Mouse (Mus musculus) spleen, adult 12 weeks (tissue): ENCODE data around the gene Helz.
"Not testable (repeated sequence)": the region's sequence is repeated elsewhere in the genome, so short reads cannot be mapped to it uniquely, and the experiment has no call there.

Experiments used
- DNase-seq: peaks from one replicate; pipeline ENCODE4 v3.0.0; 2022; ENCODE audit warnings: low spot score

Helz gene

DNA sequence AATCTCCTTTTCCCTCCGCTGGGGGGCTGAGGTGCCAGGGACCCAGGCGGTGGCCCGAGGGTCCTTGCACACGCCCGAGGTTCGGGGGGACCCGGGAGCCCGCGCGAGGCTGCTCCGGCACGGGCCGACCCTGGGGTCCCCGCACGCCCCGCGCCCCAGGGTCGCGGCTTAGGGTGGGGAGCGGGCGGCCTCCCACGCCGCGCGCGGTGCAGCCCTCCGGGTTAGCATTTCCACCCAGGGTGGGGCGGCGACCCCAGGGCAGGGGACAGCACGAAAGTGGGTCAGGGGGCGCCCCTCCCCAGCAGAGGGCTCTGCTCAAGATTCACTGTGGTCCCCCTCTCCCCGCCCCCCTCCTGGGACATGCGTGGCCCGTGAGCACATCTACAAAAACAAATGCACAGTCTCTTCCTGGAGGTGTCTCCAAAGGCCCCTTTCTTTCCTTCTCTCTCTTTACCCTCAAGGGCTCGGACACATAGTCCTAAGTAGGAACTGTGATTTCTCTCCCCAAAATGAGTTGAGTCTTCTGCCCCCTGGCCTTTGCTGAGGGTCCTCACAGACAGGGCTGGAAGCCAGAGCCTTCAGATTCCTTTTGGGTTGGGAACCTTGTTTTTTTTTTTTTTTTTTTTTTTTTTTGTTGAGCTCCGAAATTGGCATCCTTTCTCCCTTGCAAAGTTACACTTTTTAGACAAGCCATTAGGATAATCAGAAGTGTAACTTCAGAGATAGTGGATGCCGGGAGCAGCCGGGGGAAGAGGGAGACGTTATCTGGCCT is 660 bp downstream of the Helz start:
- DNase-seq = no peak

DNA sequence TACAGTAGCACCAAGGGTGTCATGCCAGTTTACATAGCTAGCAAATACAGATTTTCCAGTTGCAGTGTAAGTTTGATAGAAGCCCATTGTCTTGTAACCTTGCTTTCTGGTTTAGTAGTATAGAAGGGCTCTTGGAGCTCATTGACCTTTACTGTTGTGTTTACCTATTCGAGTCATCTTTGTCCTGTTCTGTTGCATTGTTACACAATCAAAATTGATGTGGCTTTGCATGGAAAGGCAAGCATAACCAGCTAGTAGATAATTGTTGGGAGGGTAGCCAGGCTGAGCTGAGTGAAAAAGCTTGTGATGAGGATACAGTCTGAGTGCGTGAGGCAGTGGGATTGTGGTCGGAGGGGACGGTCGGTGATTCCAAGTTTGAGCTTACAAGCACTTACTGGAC is 12.1 kb downstream of the Helz start:
- DNase-seq = no peak

DNA sequence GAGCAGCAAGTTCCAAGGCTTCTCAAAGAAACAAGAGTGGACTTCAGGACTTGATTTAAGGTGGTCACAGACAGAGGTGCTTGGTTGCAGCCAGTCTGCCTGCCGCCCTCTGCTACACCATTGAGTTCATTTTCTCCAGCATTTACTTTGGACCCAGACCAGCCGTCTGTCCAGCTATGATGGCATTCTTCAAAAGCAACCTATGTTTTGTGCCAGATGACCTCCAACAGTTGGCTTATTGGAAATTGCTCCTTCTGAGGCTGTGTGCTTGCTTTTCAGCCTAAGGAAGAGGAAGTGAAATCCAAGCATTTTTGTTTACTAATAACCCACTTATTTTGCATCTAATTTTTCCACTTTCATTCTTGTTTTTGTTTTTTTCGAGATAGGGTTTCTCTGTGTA is 19.7 kb downstream of the Helz start:
- DNase-seq = no peak

DNA sequence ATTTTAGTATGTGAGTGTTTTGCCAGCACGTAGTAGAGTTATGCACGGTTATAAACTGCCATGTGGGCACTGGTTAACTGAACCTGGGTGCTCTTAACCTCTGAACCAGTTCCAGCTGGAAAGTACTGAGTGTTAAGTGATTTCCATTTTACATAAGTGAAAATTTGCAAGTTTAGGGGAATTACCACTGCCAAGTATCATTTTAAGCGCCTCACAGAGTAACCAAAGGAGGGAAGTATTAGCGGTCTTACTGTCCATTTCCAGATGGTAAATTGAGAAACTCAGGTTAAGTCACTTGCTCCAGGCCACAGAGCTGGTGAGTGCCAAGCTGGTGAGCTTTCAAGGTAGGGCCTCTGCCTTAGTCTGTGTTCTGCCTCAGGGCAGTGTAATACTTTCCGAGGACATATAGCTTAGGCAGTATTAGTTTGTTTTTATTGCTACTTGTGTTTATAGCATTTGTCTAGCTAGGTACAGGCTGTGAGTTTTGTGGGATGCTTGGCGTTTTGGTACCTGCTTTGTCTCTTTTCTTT is 20.8 kb downstream of the Helz start:
- no peak for DNase-seq

DNA sequence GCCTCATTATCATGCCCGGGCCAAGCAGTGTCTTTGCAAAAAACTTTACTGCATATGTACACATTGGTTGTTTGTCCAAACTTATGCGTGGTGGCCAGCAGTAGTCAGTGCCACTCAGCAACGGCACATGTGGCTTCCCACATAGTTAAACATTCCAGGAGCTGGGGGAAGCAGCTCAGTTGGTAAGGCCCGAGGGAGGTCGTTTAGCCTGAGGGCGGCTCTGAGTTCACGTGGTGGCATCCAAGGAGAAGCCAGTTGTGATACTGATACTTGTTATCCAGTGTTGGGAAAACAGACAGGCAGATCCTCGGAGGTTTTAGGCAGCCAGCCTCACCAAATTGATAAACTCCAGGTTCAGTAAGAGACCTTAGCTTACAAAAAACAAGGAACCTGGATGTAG is 23.2 kb downstream of the Helz start:
- not testable (repeated sequence) for DNase-seq

DNA sequence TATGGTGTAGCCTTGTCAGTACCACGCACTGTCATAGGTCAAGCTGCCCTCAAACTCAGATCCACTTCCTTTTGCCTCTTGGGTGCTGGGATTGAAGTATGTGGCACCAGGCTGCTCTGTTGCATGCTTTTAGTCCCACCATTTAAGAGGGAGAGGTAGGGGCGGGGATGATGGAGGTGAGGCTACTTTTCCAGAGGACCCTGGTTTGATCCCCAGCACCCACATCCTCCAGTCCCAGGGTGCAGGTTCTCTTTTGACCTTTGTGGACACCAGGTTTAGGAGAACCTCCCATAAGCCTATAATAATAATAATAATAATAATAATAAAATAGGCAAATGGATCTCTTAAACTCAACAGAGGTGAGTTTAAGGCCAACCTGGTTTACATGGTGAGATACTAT is 23.6 kb downstream of the Helz start:
- DNase-seq = no peak

DNA sequence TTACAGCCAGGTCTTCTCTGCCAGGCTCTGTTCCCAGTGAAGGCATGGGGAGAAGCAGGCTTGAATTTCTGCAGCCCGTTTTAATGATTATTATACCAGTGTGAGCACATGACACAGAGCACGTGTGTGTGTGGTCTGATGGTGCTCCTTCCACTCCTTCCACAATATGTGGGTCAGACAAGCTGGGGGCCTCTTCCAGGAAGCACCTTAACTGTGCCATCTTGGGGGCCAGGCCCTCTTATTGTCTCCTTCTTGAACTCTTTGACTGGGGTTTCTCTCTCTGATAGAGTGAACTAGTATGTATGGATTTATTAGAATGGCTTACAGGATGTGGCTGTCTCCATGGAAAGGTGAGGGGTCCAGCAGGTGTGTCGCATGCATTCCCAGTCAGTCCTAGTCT is 24.8 kb downstream of the Helz start:
- no peak for DNase-seq

DNA sequence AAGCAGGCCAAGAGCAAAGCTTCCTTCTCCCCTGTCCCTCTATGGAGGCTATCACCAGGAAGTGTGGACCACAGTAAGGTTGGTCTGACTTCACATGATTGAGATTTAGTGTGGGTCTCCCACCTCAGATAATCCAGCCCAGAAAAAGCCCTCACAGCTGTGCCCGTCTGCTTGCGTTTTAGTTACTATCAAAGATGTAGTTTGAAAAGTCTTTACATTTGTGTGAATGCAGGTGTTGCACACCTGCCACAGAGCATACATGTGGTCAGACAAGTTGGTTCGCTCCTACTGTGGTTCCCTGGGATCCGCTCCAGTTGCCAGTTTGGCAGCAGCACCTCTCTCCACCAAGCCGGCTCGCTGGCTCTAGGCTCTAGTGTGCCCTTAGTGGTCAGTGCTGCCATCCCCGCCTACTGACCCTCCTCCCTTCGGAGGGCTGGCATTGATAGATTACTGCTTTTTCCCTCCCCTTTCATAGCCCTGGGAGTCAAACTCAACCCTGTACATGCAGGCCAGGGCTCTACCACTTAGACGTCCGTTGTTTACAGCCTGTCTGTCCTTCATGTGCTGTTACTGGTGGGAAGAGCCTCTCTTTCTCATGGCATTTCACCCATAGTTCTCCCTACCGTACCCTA is 25.4 kb downstream of the Helz start:
- DNase-seq = no peak

DNA sequence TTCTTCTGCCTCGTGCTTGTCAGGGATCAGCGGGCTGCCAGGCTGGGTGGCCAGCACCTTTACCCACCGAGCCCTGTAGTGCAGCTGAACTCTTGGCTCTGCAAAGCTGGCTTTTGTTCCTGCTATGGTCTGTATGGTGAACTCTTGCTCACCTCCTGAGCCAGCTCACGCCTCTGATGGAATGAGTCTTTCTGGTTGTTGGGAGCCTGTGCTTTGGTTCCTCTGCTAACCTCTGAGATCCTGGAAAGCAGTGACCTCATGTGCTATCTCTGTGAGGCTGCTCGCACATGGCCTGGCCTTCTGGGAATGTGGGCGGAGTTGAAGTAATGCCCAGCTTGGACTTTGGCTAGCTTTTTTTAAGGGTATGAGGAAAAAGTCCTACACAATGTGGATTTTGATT is 26.1 kb downstream of the Helz start:
- no peak for DNase-seq

DNA sequence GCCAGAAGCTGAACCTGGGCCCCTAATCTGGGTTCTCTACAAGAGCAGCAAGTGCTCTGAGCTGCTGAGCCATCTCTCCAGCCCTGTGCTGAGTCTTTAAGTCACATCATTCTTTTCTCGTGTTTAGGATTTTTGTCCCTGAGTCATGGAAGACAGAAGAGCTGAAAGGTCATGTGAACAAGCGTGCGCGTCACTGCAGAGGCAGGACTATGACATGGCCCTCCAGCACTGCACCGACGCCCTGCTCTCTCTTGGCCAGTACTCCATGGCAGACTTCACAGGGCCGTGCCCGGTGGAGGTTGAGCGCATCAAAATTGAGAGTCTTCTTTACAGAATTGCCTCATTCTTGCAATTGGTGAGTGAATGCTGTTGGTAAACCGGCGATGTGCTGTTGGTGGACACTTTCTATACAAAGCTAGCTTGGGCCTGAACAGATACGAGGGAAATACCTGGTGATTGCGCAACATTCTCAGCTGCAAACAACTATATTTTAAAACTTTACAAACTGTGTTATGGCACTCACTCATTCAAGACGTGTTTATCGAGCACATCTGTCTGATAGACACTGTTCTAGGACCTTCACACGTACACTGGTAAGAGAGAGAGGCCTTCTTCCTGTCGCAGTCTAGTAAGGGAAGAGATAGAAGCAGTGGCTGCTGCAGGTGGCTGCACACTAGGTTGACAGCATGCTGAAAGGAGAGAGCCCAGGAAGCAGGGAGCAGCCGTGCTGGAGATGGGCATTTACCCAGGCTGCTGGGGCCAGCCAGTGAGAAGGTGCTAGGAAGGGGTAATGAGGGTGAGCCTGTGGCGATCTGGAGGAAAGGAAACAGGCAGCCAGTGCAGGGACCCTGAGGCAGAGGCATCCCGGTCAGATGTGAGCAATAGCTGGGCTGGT is 27.3 kb downstream of the Helz start:
- DNase-seq = no peak

DNA sequence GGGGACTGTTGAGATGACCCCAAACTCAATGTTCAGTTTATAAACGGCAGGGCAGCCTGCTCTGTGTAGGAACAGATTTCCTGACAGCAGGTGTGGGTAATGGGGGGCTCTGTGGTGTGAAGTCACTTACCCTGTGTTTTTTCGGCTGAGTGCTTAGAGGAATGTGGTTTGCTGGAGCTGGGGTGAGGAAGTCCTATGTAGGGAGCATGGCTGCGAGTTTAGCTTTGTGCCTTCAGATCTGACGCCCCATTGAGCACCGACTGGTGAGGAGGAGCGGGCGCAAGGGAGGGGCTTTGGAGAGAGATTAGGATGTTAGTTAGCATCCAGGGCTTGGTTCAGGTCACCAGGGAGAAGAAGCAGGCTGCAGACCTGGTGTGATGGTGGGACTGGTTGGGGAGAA is 28.5 kb downstream of the Helz start:
- no peak for DNase-seq

DNA sequence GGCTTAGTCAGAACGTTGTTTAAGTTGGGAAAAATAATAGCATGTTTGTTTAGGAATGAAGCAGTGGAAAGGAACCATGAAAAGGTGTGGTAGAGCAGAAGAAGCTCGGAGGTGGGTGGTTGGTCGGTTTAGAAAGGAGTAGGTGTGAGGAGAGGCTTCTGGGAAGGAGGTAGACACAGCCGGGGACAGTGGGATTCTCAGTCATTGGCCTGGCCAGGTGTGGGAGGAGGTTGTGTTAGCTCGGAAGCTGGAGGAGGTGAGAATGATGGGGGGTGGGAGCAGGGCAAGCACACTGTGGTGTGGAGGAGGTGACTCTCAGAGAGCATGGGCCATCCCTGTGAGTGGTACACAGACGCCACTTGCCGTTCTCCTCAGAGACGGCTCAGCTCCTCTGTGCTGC is 29.7 kb downstream of the Helz start:
- DNase-seq = no peak

DNA sequence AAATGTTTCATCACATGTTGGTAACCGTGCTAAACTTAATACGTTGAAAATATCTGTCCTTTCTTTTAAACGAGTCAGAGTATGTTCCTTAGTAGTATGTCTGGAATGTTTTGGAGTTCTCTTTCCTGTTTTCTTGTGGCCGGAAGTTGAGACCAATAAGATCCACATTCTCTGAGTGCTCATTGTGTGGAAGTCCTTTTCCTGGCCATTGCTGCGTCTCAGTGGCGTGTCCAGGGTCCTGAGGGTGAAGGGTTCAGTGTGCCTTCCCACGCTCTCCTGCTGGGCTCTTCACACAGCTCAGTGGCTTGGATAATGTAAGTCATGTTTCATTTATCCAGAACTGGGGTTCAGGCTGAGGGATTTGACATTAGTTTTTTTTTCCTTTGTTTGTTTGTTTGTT is 30.5 kb downstream of the Helz start:
- no peak for DNase-seq

DNA sequence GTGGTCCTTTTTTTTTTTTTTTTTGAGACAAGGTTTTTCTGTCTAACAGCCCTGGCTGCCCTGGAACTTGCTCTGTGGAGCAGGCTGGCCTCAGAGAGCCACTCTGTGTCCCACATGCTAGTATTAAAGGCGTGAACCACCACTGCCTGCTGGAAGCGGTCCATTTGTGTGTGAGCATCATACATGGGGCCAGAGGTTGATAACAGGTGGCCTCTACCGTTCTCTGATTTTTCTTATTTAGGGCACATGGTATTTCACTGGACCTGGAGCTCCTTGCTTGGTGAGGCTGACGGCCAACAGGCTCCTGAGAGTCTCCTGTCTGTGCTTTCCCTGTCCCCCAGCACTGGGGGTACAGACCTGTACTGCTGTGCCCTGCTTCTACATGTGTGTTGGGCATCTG is 33.1 kb downstream of the Helz start:
- no peak for DNase-seq

DNA sequence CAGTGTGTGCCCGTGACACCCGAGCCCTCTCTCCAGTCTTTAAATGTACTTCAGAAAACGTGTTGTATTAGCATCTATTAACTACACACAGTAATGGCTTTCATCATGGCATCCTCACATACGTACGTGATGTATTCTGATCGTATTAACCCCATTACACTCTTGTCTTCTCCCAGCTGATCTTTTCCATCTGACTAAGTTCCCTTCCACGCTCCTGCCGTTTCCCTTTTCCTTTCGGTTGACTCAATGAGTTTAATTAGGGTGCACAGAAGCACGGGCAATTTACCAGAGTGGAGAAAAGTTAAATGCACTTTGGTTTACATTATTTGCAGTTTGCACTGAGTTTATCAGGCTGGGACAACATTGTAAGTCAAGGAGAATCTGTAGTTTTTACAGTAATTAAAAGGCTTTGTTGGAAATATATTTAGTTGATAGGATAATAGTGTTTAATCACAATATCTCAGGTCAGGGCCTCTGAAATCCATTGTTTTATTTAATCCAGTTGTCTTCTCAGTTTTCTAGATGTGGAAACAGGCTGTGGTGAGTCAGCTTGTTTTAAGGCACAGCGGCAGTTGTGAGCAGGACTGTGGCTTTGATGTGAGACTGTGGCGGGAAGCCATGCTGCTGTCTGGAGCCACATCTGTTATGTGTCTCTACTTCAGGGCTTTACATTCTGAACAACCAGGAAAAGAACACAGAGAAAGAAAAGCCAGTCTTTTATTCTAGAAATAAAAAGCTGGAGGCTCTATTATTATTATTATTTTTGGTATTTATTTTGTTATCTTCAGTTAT is 37.1 kb downstream of the Helz start:
- DNase-seq = no peak

DNA sequence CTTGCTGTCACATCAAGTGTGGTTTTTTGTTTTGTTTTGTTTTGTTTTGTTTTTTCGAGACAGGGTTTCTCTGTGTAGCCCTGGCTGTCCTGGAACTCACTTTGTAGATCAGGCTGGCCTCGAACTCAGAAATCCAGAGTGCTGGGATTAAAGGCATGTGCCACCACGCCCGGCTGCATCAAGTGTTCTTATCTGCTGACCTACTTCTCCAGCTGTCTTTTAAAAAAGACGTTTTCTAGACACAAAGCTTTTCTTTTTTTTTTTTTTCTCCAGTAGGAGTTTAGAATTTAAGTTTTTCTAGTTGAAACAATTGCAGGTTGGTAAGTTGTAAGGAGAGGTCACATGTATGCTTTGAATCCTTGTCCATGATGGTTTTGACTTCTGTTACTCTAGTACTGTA is 38.4 kb downstream of the Helz start:
- not testable (repeated sequence) for DNase-seq

DNA sequence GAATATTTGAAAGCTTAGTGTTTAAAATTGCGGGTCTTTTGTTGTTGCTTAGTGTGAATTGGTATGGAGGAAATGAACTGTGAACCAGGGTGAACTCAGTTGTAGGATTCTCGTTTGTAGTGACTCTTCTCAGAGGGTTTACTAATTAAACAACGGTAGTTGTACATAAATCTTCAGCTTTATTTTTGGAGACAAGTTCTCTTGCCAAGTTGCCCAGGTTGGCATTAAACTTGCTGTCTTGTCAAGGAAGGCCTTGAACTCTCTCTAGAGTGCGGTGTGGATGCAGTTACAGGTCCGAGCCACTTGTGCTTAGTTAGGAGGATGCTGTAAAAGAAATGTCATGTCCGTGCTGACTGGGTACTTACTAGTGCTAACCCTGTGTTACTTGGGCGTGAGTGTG is 39.4 kb downstream of the Helz start:
- DNase-seq = no peak

DNA sequence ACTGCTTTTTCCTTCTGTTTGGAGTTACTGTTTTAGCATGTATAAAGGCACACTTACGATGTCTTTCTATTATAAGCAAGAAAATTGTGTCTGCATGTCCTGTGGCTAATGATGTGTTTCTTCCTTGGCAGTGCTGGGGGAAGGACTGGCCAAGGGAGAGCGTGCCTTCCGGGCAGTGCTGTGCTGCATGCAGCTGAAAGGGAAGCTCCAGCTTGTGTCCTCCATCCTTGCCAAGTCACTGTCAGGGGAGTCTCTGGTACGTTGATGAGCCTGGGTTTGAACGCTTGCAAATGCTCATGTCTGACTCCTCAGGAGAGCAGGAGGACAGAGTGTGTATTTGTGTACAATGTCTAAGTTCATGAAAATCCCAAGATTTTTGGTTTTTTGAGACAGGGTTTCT is 44.8 kb downstream of the Helz start:
- no peak for DNase-seq

DNA sequence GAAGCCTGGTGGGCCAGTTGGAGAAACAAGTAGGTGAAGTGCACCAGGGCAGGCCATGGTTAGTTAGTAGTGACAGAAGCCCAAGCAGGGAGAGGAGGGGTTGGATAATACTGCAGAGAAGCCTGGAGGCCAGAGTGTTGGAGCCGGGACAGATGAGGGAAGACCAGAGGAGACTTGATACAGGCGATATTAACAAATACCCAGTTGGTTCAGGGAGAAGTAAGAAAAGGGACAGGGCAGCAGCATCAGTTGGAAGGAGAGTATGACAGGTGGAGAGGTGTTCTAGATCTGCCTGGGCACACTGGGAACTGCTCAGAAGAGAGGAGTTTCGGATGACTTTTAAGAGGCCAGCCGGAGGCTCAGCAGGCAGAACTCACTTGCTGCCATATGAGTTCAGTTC is 49.7 kb downstream of the Helz start:
- DNase-seq = no peak

DNA sequence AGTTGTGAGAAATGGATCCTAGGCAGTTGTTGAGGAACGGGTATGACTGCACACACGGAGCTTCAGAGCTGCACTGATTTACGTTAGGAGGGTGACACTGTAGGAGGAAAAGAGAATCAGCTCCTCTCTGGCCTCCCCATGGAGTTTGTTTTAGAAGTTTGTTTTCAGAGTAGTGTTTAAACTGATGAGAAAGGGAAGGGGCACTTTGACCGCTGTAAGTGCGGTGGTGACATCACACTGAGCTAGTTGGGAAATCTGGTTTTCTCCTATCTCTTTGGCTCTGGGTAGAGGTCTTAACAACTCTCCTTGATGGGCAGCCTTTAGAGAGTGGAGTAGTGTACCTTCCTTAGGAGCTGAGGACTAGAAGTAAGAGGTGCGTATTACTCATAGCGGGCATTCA is 58.0 kb downstream of the Helz start:
- DNase-seq = no peak

DNA sequence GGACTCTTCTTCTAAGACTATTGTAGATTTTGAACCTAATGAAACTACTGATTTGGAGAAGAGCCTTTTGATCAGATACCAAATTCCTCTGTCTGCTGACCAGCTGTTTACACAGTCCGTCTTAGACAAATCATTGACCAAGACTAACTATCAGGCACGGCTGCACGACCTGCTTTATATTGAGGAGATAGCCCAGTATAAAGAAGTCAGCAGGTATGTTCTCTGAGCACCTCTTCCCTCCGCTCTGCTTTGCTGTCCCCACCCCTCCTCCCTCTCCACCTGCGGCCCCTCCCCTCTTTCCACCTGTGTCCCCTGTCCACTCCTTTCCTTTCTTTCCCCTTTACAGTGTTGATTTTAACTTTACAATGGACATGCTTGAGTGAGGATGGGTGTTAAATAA is 66.2 kb downstream of the Helz start:
- DNase-seq = no peak

DNA sequence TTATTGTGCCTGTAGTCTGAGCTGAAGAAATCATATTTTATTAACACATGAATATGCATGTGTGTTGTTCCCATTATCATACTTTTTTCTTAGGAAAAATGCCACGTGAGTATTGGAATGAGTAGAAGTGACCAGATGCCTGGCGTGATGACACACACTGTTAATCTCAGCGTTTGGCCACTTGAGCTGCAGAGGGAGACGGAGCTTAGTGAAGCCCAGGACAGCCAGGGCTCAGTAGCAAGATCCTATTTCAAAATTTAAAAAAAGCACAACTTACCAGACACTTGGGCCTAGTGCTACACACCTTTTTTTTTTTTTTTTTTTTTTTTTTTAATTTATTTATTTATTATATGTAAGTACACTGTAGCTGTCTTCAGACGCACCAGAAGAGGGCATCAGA is 68.0 kb downstream of the Helz start:
- DNase-seq = no peak
